Mouse (Mus musculus) Muller cell, postnatal 12 days (primary cell): ENCODE data around the gene Ric8b.

Experiments
- DNase-seq: peaks from one replicate; pipeline ENCODE4 v3.0.0-alpha.2; 2015; ENCODE audit errors: inconsistent ontology term

The Ric8b gene

GRCm38 (mm10) chr10:84960380-84960930, 43.0 kb downstream of the Ric8b start:
- no peak for DNase-seq

- DNase-seq, result no peak
Measured at GRCm38 (mm10) chr10:84963126-84963525, 45.7 kb downstream of the Ric8b start.

GRCm38 (mm10) chr10:84963726-84964125, 46.3 kb downstream of the Ric8b start:
- DNase-seq, result peak; percentile 70

GRCm38 (mm10) chr10:84966542-84966941, 49.1 kb downstream of the Ric8b start:
- DNase-seq, result no peak

- DNase-seq, result peak; percentile 68
Measured at GRCm38 (mm10) chr10:84967645-84968044, 50.2 kb downstream of the Ric8b start.

- no peak for DNase-seq
Measured at GRCm38 (mm10) chr10:84968852-84969704, 51.7 kb downstream of the Ric8b start.

- no peak for DNase-seq
Measured at GRCm38 (mm10) chr10:84975264-84975663, 57.8 kb downstream of the Ric8b start.

GRCm38 (mm10) chr10:84976588-84977351, 59.4 kb downstream of the Ric8b start:
- no peak for DNase-seq

GRCm38 (mm10) chr10:84980291-84980690, 62.9 kb downstream of the Ric8b start:
- no peak for DNase-seq

- no peak for DNase-seq
Measured at GRCm38 (mm10) chr10:84981441-84981840, 64.0 kb downstream of the Ric8b start.

- DNase-seq, result no peak
Measured at GRCm38 (mm10) chr10:84982675-84983074, 65.3 kb downstream of the Ric8b start.

GRCm38 (mm10) chr10:84985956-84986355, 68.5 kb downstream of the Ric8b start:
- no peak for DNase-seq

- no peak for DNase-seq
Measured at GRCm38 (mm10) chr10:84987666-84988065, 70.2 kb downstream of the Ric8b start.

GRCm38 (mm10) chr10:84988650-84989049, 71.2 kb downstream of the Ric8b start:
- no peak for DNase-seq

- DNase-seq, result no peak
Measured at GRCm38 (mm10) chr10:84994346-84994745, 76.9 kb downstream of the Ric8b start.

- DNase-seq, result no peak
Measured at GRCm38 (mm10) chr10:84994971-84995370, 77.6 kb downstream of the Ric8b start.

GRCm38 (mm10) chr10:84996366-84996765, 79.0 kb downstream of the Ric8b start:
- DNase-seq, result no peak

GRCm38 (mm10) chr10:84997571-84998224, 80.3 kb downstream of the Ric8b start:
- DNase-seq, result no peak

- DNase-seq, result no peak
Measured at GRCm38 (mm10) chr10:84998225-84998579, 80.8 kb downstream of the Ric8b start.

GRCm38 (mm10) chr10:85001920-85002319, 84.5 kb downstream of the Ric8b start:
- DNase-seq, result no peak

- DNase-seq, result no peak
Measured at GRCm38 (mm10) chr10:85003190-85004026, 86.0 kb downstream of the Ric8b start.
